Mouse (Mus musculus) ES-E14 (cell line): ENCODE measurements around the gene Rfx5.
"Not testable (repeated sequence)": the region's sequence is repeated elsewhere in the genome, so short reads cannot be mapped to it uniquely, and the experiment has no call there.

ENCODE experiments used
- HCFC1 ChIP-seq: IDR thresholded peaks from 2 replicates; pipeline ENCODE4 v1.6.1; 2012; ENCODE audit warnings: low read length, inconsistent platforms, borderline replicate concordance; ENCODE audit not compliant: insufficient read depth
- MAFK ChIP-seq: IDR thresholded peaks from 2 replicates; pipeline ENCODE4 v1.6.1; 2014; ENCODE audit warnings: mild to moderate bottlenecking, low read depth, low read length, inconsistent platforms; ENCODE audit not compliant: insufficient read depth
- ZNF384 ChIP-seq: IDR thresholded peaks from 2 replicates; pipeline ENCODE4 v1.6.1; 2012; ENCODE audit warnings: low read depth, low read length, inconsistent platforms

GRCm38 (mm10) chr3:94940033-94940432, 13.8 kb upstream of the Rfx5 start:
- not testable (repeated sequence) for TF ChIP-seq MAFK, HCFC1, ZNF384
